Mouse (Mus musculus) ES-Bruce4 (cell line): Measurements from ENCODE around the gene Lpar2.

Source experiments
- CTCF ChIP-seq: IDR thresholded peaks from one replicate; pipeline ENCODE4 v1.8.1; 2011; ENCODE audit warnings: low read depth, low read length
- EP300 ChIP-seq: IDR thresholded peaks from 2 replicates; pipeline ENCODE4 v1.6.1; 2011; ENCODE audit warnings: low read depth, low read length; ENCODE audit not compliant: insufficient read depth
- POLR2A ChIP-seq: IDR thresholded peaks from one replicate; pipeline ENCODE4 v1.8.1; 2011; ENCODE audit warnings: low read length; ENCODE audit not compliant: insufficient read depth

- TF ChIP-seq CTCF, result no peak
- no peak for TF ChIP-seq POLR2A
- TF ChIP-seq EP300, result no peak
Observed at GRCm38 (mm10) chr8:69801796-69802195, 20.4 kb upstream of the Lpar2 start.
